Mouse (Mus musculus) bone marrow macrophage, adult 2 months (primary cell): ENCODE results near the gene Got1.
"Not testable (repeated sequence)": the region's sequence is repeated elsewhere in the genome, so short reads cannot be mapped to it uniquely, and the experiment has no call there.

Experiments
- CTCF ChIP-seq: IDR thresholded peaks from 2 replicates; pipeline ENCODE4 v1.5.1; 2012; ENCODE audit warnings: low read depth, mild to moderate bottlenecking, low read length, moderate library complexity
- POLR2A ChIP-seq: IDR thresholded peaks from 2 replicates; pipeline ENCODE4 v1.6.1; 2012; ENCODE audit warnings: mild to moderate bottlenecking, low read depth, low read length, borderline replicate concordance

DNA sequence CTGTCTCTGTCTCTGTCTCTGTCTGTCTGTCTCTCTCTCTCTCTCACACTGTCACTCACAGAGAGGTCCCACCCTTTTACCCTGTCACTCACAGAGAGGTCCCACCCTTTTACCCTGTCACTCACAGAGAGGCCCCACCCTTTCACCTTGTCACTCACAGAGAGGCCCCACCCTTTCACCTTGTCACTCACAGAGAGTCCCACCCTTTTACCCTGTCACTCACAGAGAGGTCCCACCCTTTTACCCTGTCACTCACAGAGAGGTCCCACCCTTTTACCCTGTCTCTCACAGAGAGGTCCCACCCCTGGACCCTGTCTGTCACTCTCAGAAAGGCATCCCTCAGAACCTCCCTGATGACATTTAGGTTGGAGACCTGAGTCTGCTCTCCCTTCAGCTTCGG is 31.1 kb downstream of the Got1 start:
- not testable (repeated sequence) for TF ChIP-seq POLR2A, CTCF
